Mouse (Mus musculus): ENCODE results near the gene Filip1l.

Gene Filip1l

GRCm38 (mm10) chr16:57525046-57525445 is 172.2 kb downstream of the Filip1l start:
- intact Hi-C loops (cut with DNase I): no loop called here

- intact Hi-C loops (cut with DNase I): no loop called here
Observed at GRCm38 (mm10) chr16:57525476-57525875, 172.6 kb downstream of the Filip1l start.

GRCm38 (mm10) chr16:57526893-57527292 is 174.0 kb downstream of the Filip1l start:
- intact Hi-C loops (cut with DNase I): no loop called here

- intact Hi-C loops (cut with DNase I): no loop called here
Observed at GRCm38 (mm10) chr16:57528457-57528856, 175.6 kb downstream of the Filip1l start.

- intact Hi-C loops (cut with DNase I): no loop called here
Observed at GRCm38 (mm10) chr16:57530547-57530946, 177.7 kb downstream of the Filip1l start.

- intact Hi-C loops (cut with DNase I): no loop called here
Observed at GRCm38 (mm10) chr16:57532081-57532493, 179.2 kb downstream of the Filip1l start.

GRCm38 (mm10) chr16:57534365-57534764 is 181.5 kb downstream of the Filip1l start:
- intact Hi-C loops (cut with DNase I): no loop called here

- intact Hi-C loops (cut with DNase I): no loop called here
Observed at GRCm38 (mm10) chr16:57534811-57535210, 181.9 kb downstream of the Filip1l start.

GRCm38 (mm10) chr16:57536511-57536910 is 183.6 kb downstream of the Filip1l start:
- intact Hi-C loops (cut with DNase I): no loop called here

- intact Hi-C loops (cut with DNase I): no loop called here
Observed at GRCm38 (mm10) chr16:57543243-57543642, 190.3 kb downstream of the Filip1l start.

- intact Hi-C loops (cut with DNase I): no loop called here
Observed at GRCm38 (mm10) chr16:57544441-57544840, 191.5 kb downstream of the Filip1l start.

- intact Hi-C loops (cut with DNase I): no loop called here
Observed at GRCm38 (mm10) chr16:57546355-57546754, 193.5 kb downstream of the Filip1l start.

- intact Hi-C loops (cut with DNase I): no loop called here
Observed at GRCm38 (mm10) chr16:57548608-57549007, 195.7 kb downstream of the Filip1l start.

- intact Hi-C loops (cut with DNase I): no loop called here
Observed at GRCm38 (mm10) chr16:57549061-57550037, 196.5 kb downstream of the Filip1l start.

- intact Hi-C loops (cut with DNase I): no loop called here
Observed at GRCm38 (mm10) chr16:57550088-57550487, 197.2 kb downstream of the Filip1l start.

- intact Hi-C loops (cut with DNase I): no loop called here
Observed at GRCm38 (mm10) chr16:57550817-57551216, 197.9 kb downstream of the Filip1l start.

GRCm38 (mm10) chr16:57551617-57552016 is 198.7 kb downstream of the Filip1l start:
- intact Hi-C loops (cut with DNase I): no loop called here

GRCm38 (mm10) chr16:57552709-57553108 is 199.8 kb downstream of the Filip1l start:
- intact Hi-C loops (cut with DNase I): no loop called here

GRCm38 (mm10) chr16:57553235-57553634 is 200.3 kb downstream of the Filip1l start:
- intact Hi-C loops (cut with DNase I): no loop called here

GRCm38 (mm10) chr16:57554886-57555400 is 202.1 kb downstream of the Filip1l start:
- intact Hi-C loops (cut with DNase I): no loop called here

GRCm38 (mm10) chr16:57555667-57556066 is 202.8 kb downstream of the Filip1l start:
- intact Hi-C loops (cut with DNase I): no loop called here

- intact Hi-C loops (cut with DNase I): no loop called here
Observed at GRCm38 (mm10) chr16:57556244-57556643, 203.4 kb downstream of the Filip1l start.

GRCm38 (mm10) chr16:57558258-57558657 is 205.4 kb downstream of the Filip1l start:
- intact Hi-C loops (cut with DNase I): no loop called here

Data from adrenal gland (tissue).